Mouse (Mus musculus) ES-Bruce4 (cell line): ENCODE data around the gene Ect2l. TPM values are rescaled to one million over a fixed set of nuclear protein-coding genes. Genes with fewer than 3 reads are reported as not detected.

Experiments
- H3K27ac ChIP-seq: 2 replicates; pipeline ENCODE4 v1.5.1; 2012; ENCODE audit warnings: low read length, inconsistent platforms; ENCODE audit not compliant: insufficient read depth
- H3K27me3 ChIP-seq: 2 replicates; pipeline ENCODE4 v1.6.1; 2012; ENCODE audit warnings: mild to moderate bottlenecking, low read length, inconsistent platforms; ENCODE audit not compliant: control insufficient read depth, poor library complexity, insufficient read depth, severe bottlenecking
- H3K36me3 ChIP-seq: 2 replicates; pipeline ENCODE4 v1.6.1; 2012; ENCODE audit warnings: inconsistent platforms, mild to moderate bottlenecking, low read length, moderate library complexity; ENCODE audit not compliant: control insufficient read depth, poor library complexity, insufficient read depth, severe bottlenecking
- H3K4me1 ChIP-seq: one replicate; pipeline ENCODE4 v1.8.1; 2011; ENCODE audit warnings: low read length; ENCODE audit not compliant: control insufficient read depth, insufficient read depth
- H3K4me3 ChIP-seq: 2 replicates; pipeline ENCODE4 v1.5.1; 2011; ENCODE audit warnings: low read depth, mild to moderate bottlenecking, low read length
- H3K9ac ChIP-seq: 2 replicates; pipeline ENCODE4 v1.6.1; 2012; ENCODE audit warnings: low read depth, mild to moderate bottlenecking, inconsistent platforms; ENCODE audit not compliant: poor library complexity, severe bottlenecking
- H3K9me3 ChIP-seq: replicated peaks from 2 replicates; pipeline ENCODE4 v1.6.1; 2012; ENCODE audit warnings: mild to moderate bottlenecking, low read length, inconsistent platforms; ENCODE audit not compliant: control insufficient read depth, poor library complexity, insufficient read depth, severe bottlenecking
- CTCF ChIP-seq: IDR thresholded peaks from one replicate; pipeline ENCODE4 v1.8.1; 2011; ENCODE audit warnings: low read depth, low read length
- EP300 ChIP-seq: IDR thresholded peaks from 2 replicates; pipeline ENCODE4 v1.6.1; 2011; ENCODE audit warnings: low read depth, low read length; ENCODE audit not compliant: insufficient read depth
- POLR2A ChIP-seq: IDR thresholded peaks from one replicate; pipeline ENCODE4 v1.8.1; 2011; ENCODE audit warnings: low read length; ENCODE audit not compliant: insufficient read depth
- polyA plus RNA-seq: library from polyadenylated mRNA; stranded (reverse); fragments of >200 nt; gene quantifications from 2 replicates; pipeline ENCODE4 v1.2.4, GENCODE M21; 2011; ENCODE audit warnings: low read depth; ENCODE audit not compliant: missing spikeins, insufficient read depth, insufficient read length

Ect2l gene
- polyA plus RNA-seq, 1 experiment: 0.52 TPM

DNA sequence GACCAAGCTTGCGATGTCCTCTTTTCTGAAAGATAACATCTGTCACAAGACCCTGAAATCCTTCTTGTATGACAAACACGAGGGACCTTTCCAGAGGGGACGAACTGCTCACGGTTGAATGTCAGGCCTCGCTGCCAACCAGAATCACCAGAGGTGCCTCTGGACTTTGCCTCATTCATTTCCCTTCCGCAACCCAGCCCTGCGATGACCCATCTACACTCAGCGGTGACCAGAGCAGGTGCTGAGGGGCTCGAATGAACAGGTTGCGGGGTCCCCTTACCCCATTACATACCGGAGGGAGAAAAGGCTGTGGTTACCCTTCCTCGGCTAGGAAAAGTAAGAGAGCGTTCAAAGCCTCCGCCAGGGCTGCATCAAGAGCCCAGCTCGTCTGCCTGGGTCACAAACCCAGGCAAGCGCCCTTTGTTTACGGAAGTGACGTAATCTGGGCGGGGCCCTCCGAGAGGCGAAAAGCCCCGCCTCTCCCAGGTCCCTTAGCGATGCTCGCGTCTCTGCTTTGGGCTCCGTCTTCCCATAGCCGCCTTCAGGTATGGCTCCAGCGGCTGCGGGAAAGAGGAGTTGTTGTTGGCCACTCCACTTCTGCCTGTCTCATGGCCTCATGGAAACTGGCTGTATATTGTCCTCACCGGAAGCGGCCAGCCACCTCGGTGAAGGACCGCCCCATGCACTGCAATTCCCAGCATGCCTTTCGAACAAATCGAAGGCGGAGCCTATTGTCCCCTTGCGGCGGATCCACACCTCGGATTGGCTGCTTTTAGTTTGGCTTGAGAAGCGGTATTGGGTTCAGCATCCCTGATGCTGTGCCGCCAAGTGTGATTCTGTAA, 24.1 kb upstream of the Ect2l start, which contains the start of gene Ccdc28a:
Gene Ccdc28a, minus strand, starts transcription at position 439 of the 842 bp plus-strand sequence.
- Histone ChIP-seq H3K27ac (peak within 1 kb of the TSS; percentile 39; the same call in 1 of the 2 replicates), H3K36me3 (no peaks in the 10 kb centered on the region)
- TF ChIP-seq POLR2A (peak; percentile 72), EP300 (no peak), CTCF (no peak)

GRCm38 (mm10) chr10:18233891-18234290, 23.2 kb upstream of the Ect2l start:
- H3K4me3 ChIP-seq: no peak overlapping the region
- no peak overlapping the region for H3K27ac ChIP-seq

More for the DNA sequence above, 24.1 kb upstream of the Ect2l start, which contains the start of gene Ccdc28a:
- Histone ChIP-seq H3K9me3 (peaks cover 17% of the 10 kb centered on the region), H3K27me3 (no peaks in the 10 kb centered on the region), H3K4me1 (no peaks in the 10 kb centered on the region), H3K4me3 (peak within 1 kb of the TSS; percentile 98), H3K9ac (peak within 1 kb of the TSS; percentile 74)

DNA sequence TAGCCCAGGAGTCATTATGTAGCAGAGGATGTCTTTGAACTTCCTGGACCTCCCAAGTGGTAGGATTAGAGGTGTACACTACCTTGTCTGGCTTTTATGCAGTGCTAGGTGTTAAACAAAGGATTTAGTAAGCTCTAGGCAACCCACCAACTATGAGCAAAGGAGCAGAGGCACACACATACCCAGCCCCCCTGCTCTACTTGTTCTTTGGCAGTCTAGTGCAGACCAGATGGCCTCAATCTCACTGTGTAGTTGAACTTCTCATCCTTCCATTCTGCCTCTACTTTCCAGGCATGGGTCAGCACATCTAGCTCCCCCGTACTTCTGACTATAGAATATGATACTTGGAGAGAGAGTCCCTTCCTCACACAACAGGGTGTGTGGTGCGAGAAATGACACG, 13.7 kb upstream of the Ect2l start:
- Histone ChIP-seq H3K27me3 (no peaks in the 10 kb centered on the region), H3K36me3 (no peaks in the 10 kb centered on the region), H3K4me3 (no peak overlapping the region), H3K27ac (no peak overlapping the region), H3K9ac (no peak overlapping the region), H3K9me3 (no peaks in the 10 kb centered on the region; the same call in 1 of the 2 replicates), H3K4me1 (no peaks in the 10 kb centered on the region)
- TF ChIP-seq POLR2A: no peak
- no peak for TF ChIP-seq CTCF
- TF ChIP-seq EP300: no peak

More at GRCm38 (mm10) chr10:18233891-18234290, 23.2 kb upstream of the Ect2l start:
- H3K36me3 ChIP-seq: no peaks in the 10 kb centered on the region
- H3K4me1 ChIP-seq: no peaks in the 10 kb centered on the region
- no peaks in the 10 kb centered on the region for H3K27me3 ChIP-seq
- H3K9ac ChIP-seq: no peak overlapping the region
- H3K9me3 ChIP-seq: peaks cover 17% of the 10 kb centered on the region
- TF ChIP-seq CTCF (peak; percentile 5), EP300 (no peak), POLR2A (no peak)

DNA sequence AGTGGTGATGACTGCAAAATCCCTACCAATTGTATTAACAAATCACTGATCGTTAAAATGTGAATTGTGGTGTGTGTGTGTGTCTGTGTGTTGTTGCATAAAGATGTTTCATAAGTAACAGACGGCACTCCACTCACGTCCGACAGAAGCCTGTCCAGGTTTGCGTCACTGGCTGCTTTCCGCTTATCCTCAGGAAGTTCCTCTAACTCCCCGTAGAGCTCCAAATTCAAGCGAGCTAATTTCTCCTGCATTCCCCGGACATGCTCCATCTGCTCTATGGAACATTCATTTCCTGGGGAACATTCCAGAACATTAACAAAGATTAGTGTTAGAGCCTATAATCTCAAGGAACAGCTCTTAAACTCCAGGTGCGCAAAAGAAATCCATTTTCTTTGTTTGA, 8.7 kb upstream of the Ect2l start:
- Histone ChIP-seq H3K9ac (no peak overlapping the region), H3K36me3 (no peaks in the 10 kb centered on the region), H3K4me1 (no peaks in the 10 kb centered on the region), H3K9me3 (no peaks in the 10 kb centered on the region; the same call in 1 of the 2 replicates), H3K27ac (no peak overlapping the region), H3K27me3 (no peaks in the 10 kb centered on the region), H3K4me3 (no peak overlapping the region)
- TF ChIP-seq EP300 (no peak), CTCF (no peak), POLR2A (no peak)

DNA sequence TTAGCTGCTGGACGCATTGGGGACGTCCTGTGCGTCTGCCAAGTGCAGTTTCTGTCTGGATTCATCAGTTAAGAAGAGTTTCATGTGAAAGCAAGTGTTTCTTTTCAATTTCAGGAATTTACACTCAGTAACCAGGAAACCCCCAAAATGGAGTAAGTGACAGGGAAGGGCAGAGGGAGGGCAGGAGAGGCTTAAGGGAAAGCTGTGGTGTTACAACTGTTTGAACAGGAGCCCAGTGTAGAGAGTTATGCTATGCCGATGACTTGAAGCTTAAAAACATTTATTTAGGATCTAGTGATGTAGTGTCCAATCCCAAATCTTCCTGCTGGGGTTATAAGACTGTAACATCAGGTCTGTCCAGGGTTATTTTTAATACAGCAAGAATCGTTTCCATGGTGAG, 3.4 kb upstream of the Ect2l start:
- H3K4me1 ChIP-seq: no peaks in the 10 kb centered on the region
- no peaks in the 10 kb centered on the region for H3K36me3 ChIP-seq
- peak overlapping the region; percentile 11; the same call in 1 of the 2 replicates for H3K9ac ChIP-seq
- TF ChIP-seq CTCF (no peak), POLR2A (no peak), EP300 (no peak)
- H3K27me3 ChIP-seq: no peaks in the 10 kb centered on the region
- H3K4me3 ChIP-seq: peak overlapping the region; percentile 28
- no peak overlapping the region for H3K27ac ChIP-seq
- no peaks in the 10 kb centered on the region for H3K9me3 ChIP-seq

GRCm38 (mm10) chr10:18213373-18213772, 2.7 kb upstream of the Ect2l start:
- no peaks in the 10 kb centered on the region for H3K9me3 ChIP-seq
- H3K4me1 ChIP-seq: no peaks in the 10 kb centered on the region
- H3K27ac ChIP-seq: no peak overlapping the region
- H3K4me3 ChIP-seq: peak overlapping the region; percentile 42
- TF ChIP-seq POLR2A (no peak), EP300 (no peak), CTCF (no peak)
- H3K36me3 ChIP-seq: no peaks in the 10 kb centered on the region
- peak overlapping the region; percentile 64 for H3K9ac ChIP-seq
- no peaks in the 10 kb centered on the region for H3K27me3 ChIP-seq
